Mouse (Mus musculus): ENCODE data around the gene Heatr6.

The Heatr6 gene

GRCm38 (mm10) chr11:83799871-83800430 lies 46.5 kb downstream of the Heatr6 start:
- no peak for DNase-seq (ENCODE audit: extremely low spot score, low spot score)

GRCm38 (mm10) chr11:83802166-83802565 lies 48.7 kb downstream of the Heatr6 start:
- DNase-seq (ENCODE audit: extremely low spot score, low spot score), result no peak

- DNase-seq (ENCODE audit: extremely low spot score, low spot score), result no peak
Observed at GRCm38 (mm10) chr11:83802581-83802980, 49.1 kb downstream of the Heatr6 start.

- DNase-seq (ENCODE audit: extremely low spot score, low spot score), result no peak
Observed at GRCm38 (mm10) chr11:83810441-83810840, 56.9 kb downstream of the Heatr6 start.

GRCm38 (mm10) chr11:83815191-83815590 lies 61.7 kb downstream of the Heatr6 start:
- no peak for DNase-seq (ENCODE audit: extremely low spot score, low spot score)

GRCm38 (mm10) chr11:83815628-83816027 lies 62.1 kb downstream of the Heatr6 start:
- DNase-seq (ENCODE audit: extremely low spot score, low spot score), result peak; percentile 59

- DNase-seq (ENCODE audit: extremely low spot score, low spot score), result no peak
Observed at GRCm38 (mm10) chr11:83817048-83817447, 63.6 kb downstream of the Heatr6 start.

- DNase-seq (ENCODE audit: extremely low spot score, low spot score), result no peak
Observed at GRCm38 (mm10) chr11:83817994-83818393, 64.5 kb downstream of the Heatr6 start.

- DNase-seq (ENCODE audit: extremely low spot score, low spot score), result no peak
Observed at GRCm38 (mm10) chr11:83818591-83819127, 65.2 kb downstream of the Heatr6 start.

GRCm38 (mm10) chr11:83819806-83820483 lies 66.4 kb downstream of the Heatr6 start:
- DNase-seq (ENCODE audit: extremely low spot score, low spot score), result no peak

- no peak for DNase-seq (ENCODE audit: extremely low spot score, low spot score)
Observed at GRCm38 (mm10) chr11:83826142-83826541, 72.6 kb downstream of the Heatr6 start.

- DNase-seq (ENCODE audit: extremely low spot score, low spot score), result no peak
Observed at GRCm38 (mm10) chr11:83828553-83829142, 75.2 kb downstream of the Heatr6 start.

- DNase-seq (ENCODE audit: extremely low spot score, low spot score), result peak; percentile 45
Observed at GRCm38 (mm10) chr11:83832389-83832788, 78.9 kb downstream of the Heatr6 start.
